Mouse (Mus musculus): ENCODE data around the gene Snrnp25.
"Not testable (repeated sequence)": the region's sequence is repeated elsewhere in the genome, so short reads cannot be mapped to it uniquely, and the experiment has no call there.

The Snrnp25 gene

DNA sequence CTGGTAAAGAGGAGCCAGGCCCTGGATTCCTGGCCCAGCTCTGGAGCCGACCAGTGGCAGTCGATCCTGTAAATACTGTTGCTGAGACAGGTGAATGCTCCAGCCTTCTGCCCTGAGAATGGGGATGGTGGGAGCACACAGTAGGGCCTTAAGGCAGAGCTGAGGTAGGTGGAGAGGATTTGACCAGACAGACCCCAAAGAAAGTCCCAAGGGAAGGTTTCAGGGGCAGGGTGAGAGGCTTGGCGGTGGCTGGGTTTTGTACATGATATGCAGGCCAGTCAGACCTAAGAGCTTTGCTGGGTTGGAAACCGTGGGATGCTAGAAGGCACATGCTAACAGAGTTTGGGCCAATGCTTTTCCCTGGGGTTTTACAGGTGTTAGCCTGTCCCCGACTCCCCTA is 10.6 kb upstream of the Snrnp25 start:
- DNase-seq (ENCODE audit: low read depth): no peak

DNA sequence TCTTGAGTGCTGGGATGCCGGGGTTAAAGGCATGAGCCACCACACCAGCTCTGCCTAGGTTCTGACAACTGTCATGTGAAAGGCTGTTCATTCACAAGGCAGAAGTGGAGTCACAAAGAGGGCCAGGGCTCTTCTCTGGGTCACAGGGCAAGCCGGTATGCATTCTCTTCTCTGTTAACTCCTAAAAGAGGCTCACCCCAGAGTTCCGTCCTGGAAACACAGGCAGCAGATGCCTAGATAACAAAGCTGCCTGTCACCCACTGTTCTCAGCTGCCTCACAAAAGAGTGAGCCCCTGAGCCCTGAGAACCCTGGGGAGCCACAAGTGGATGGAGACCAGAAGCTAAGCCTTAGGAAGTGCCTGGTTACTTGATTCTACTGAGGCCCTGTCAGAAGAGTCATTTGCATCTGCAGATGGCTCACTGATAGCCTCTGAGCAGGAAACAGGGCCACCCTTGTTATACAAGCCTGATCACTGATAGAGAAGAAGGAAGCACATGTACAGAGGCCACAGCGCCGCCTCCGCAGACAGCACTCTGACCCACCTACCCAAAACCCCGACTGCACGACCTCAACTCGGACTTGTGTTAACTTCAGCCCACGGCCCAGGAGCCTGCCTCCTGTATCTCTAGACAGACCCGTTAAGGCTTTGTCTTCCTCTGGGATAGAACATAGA is 9.2 kb upstream of the Snrnp25 start:
- DNase-seq (ENCODE audit: low read depth): no peak

DNA sequence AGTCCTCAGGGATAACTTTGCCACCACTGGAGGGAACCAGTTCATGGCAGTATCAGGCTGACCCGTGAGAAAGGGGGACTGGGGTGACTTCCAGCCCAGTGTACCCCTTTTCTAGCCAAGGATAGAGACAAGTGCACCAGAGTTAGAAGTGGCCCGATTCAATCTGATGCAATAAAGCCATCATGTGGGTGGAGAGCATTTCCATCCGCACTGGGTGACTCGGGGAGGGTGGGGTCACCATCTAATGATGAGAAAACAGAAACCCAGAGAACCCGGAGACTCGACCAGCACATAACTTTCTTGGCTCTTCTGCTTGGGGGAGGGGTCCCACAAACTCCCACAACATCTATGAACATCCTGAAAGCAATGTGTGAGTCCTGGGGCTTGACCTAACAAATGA is 8.5 kb upstream of the Snrnp25 start:
- no peak for DNase-seq (ENCODE audit: low read depth)

DNA sequence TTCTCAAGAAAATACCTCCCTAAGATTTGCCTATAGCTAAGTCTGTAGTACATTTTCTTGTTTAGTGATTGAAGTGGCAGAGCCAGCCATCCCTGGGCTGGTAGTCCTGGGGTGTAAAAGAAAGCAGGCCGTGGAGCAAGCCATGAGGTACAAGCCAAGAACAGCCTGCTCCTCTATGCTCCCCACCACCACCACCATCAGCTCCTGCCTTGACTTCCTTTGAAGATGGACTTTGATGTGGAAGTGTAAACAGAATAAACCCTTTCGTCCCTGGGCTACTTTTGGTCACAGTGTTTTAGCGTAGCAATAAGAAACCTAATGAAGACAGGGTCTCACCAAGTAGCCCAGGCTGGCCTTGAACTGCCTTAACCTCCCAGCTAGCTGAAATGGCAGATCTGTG is 7.4 kb upstream of the Snrnp25 start:
- DNase-seq (ENCODE audit: low read depth): no peak

DNA sequence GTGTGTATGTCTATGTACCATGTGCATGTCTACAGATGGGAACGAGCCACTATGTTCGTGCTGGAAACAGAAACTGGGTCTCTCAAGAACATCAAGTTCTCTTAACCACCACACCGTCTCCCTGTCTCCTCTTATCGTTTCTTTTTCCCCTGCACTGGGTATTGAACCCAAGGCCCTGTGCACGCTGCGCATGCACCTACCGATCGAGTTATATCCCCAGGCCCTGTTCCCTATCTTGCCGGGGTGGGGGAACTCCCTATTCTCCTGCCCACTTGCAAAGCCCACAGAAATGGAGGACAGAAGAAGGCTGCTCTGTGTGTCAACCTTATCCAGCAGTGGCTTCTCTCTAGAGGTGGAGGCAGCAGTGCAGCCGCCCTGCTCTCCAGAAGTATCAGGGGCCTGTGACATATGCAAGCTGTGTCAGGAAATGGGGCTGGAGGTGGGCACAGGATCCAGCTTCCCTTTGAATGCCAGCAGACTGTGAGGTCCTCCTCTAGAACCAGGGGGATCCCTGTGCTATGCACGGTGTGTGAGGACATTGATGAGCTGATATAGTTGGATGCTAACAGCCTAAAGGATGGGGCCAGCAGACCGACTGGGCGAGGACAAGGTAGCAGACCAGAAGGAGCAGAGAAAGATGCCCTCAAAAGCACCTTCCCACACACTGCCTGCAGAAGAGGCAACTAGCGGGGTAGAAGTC is 6.8 kb upstream of the Snrnp25 start:
- no peak for DNase-seq (ENCODE audit: low read depth)

DNA sequence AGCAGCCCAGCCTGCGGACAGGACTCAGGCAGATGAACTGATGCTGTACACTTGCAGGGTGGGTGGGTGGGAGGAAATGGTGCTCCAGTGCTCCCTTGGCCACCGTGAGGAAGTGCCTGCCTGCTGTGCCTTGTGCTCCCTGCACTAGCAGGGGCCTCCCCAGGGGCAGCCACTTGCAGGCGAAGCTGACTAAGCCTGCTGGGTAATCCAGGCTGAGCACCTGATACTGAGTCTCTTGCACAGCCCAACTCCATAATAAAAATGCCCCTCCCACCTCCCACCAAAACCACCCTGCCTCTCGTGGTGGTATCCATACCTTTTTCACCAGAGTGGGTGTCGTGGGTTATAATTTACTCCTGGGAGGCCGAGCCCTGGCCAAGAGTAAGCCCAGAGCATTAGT is 6.0 kb upstream of the Snrnp25 start:
- DNase-seq (ENCODE audit: low read depth): no peak

DNA sequence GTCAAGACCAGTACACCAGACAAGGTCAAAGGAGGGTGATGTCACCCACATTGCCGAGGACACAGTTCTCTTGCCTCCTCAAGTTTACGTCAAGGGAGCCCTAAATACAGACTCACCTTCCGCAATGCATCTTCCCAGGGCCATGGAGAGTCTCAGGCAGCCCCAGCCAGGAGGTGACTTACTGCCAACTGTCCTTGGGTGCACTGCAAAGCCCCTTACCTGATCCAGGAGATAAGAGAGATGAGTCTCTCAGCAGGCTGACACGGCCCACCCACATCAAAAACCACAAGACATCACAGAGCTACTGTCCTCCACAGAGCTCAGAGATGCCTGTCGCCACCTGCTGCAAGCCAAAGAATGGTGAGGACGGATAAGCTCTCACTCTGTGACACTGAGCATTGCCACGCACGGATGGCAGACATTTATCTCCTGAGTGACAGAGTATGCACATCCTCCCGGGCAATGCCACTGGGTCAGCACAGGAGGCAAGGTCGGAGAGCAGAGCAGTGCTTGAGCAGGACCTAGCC is 5.1 kb upstream of the Snrnp25 start, which contains the start of gene Il9r:
TSS of gene Il9r (minus strand) at position 205 of the 527 bp plus-strand sequence.
- no peak for DNase-seq (ENCODE audit: low read depth)

DNA sequence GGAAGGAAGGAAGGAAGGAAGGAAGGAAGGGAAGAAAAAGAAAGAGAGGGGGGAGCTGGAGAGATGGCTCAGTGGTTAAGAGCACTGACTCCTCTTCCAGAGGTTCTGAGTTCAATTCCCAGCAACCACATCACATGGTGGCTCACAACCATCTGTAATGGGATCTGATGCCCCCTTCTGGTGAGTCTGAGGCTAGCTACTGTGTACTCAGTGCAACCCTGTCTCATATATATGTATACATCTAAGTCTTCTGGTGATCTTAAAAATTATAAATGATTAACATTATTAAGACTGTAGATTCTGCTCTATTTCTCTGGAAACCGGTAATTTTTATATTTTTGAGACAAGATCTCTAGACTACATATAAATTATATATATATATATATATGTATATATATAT is 4.2 kb upstream of the Snrnp25 start:
- DNase-seq (ENCODE audit: low read depth): not testable (repeated sequence)

DNA sequence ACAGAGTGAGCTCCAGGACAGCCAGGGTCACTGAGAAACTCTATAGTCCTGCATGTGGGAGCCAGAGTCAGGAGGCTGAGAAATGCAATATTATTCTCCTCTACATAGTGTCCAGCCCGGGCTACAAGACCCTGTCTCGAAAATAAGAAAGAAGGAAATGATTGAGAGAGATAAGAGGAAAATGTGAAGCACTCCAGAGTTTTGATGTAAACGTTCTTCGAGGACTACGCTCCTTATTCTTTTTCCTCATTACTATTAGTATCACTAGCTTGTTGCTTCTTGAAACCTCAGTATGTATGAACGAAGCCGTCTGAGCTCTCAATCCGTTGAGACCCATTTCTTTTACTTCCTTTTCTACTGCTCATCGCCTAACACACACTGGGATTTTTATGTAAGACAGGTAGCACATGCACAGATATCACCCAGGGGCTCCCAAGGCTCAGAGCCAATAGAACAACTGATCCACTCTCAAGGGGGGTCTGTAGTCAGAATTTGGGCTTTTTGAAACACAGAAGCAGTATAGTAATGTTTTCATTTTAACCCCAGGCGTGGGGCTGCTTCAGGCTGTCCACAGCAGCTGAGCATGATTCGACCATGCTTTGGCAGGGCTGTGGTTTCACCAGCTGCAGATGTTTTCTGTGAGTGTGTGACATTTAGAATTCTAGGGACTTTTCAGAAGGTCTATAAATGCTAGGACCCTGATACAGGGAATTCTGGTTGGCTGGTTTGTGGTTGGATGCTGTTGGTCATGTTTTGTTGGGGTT is 3.1 kb upstream of the Snrnp25 start:
- DNase-seq (ENCODE audit: low read depth): no peak

DNA sequence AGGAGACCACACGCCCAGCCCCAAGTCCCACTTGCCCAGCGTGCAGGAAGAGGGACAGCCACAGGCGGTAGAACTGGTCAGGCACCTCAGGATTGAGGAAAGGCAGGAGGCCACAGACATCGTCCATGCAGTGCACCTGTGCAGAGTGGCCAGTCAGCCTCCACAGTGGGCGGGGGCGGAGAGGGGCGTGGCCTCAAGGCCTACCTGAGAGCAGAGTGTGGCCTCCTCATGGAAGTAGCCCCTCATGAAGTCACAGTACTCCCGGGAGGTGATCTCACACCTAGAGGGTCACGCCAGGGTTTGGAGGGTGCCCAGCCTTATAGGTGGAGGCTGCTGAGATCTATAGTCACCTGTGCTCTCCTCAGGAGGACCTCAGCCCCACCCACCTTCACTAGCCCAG is 5.4 kb downstream of the Snrnp25 start:
- no peak for DNase-seq (ENCODE audit: low read depth)

DNA sequence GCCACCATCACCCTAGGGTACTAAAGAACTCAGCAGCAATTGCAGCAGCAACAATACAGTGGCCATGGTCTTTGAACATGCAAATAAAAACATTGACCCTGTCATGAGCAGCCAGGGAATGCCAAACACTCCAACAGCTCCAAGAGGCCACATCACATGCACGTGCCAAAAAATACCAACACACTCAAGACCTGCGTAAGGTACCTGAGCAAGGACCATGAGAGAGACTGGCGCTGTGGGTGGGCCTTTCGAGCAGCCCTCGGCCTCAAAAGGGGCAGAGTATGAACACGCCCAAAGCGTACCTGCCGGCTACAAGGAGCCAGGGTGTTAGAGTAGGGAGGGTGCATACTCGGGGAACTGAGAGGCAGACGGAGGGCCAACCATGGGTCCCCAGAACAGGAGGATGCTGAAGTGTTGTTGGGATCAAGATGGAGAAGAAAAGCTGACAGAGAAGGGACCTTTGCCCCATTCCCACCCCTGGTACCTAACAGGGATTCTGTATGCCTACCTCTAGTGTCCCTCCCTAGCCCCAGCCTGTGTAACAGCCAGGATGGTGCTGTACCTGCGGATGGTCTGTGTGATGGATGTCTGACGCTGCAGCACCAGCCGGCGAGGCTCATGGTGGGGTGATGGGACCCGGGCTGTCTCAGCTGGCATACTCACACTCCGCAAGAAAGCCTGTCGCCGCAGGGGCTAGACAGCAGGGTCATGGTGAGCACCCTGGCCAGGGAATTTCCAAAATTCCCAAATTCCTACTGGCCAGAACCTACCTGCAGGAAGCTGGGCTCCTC is 10.4 kb downstream of the Snrnp25 start:
- DNase-seq (ENCODE audit: low read depth): no peak

DNA sequence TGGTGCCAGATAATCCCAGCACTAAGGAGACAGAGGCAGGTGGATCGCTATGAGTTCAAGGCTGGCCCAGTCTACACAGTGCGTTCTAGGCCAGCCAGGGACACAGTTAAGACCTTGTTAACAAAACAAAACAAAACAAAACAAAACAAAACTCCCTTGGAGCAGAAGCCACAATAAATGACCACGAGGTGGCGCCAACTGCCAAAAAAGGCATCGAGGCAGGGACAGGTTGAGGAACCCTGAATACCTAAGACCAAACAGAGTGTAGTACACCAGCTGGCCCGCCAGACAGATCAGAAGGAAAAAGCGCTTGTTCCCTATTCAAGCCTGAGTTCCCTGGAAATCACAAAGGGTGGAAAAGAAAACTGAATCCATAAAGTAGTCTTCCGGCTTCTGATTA is 11.6 kb downstream of the Snrnp25 start:
- peak; percentile 66 for DNase-seq (ENCODE audit: low read depth)

DNA sequence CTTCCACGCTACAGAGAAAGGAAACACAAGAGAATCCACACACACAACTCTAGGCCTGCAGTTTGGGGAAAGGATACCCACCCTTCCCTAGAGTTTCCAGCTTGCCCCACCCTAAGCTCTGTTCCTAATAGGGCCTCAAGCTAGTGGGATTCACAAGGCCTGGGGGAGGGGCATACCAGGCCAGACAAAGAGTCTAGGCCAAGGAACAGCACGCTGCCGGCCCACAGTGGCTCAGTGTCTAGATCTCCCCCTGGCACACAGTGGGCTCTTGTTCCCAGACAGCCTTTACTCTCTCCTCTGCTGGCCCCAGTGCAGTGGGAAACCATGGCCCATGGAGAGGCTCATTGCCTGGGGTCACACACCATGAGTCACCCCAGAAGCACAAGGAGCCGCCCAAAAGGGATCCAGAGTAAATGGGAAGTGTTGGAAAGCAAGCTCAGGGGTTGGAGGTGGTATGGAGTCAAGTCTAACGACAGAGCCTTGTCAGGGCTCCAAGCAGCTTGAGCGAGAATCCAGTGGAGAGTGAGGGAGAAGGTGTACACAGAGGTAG is 13.4 kb downstream of the Snrnp25 start:
- no peak for DNase-seq (ENCODE audit: low read depth)

DNA sequence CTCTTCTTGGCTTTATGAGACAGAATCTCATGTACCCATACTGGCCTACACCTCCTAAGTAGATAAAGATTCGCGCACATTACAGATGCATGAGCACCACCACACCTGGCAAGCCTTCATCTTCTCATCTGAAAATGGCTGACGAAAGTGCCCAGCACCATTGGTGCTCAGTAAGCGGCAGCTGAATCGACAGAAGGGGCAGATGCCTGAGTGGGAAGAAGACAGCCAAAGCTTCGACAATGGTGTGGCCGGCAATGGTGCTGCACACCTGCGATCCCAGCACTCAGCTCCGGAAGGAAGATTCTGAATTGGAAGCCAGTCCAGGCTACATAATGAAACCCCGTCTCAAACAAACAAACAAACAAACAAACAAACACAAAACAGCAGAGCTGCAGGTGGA is 14.1 kb downstream of the Snrnp25 start:
- DNase-seq (ENCODE audit: low read depth): no peak

DNA sequence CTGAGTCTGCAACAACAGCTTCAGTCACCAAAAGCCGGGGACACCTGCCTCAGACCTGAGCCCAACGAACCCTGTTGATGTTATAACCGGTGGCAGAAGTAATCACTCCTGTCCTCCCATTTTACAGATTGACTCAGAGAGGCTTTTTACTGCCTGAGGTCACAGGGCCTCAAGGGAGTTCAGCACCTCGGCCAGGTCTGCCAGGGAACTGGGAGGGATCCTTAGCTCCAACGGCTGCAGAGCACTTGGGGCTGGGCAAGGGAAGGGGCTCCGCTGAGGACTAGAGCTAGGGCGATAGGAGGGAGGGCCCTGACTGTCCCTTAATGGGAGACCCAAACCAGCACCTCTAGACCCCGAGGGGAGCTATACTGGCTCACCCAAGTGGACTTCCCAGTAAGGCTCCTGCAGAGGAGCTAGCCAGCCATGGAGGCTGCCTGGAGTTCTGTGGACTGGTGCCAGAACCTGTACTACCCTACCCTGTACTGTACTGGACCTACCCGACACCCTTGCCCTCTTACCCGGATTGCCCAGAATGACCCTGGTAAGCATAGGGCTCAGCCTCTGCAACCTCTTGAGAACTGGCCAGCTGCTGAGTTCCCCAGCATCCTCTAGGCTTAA is 15.5 kb downstream of the Snrnp25 start:
- no peak for DNase-seq (ENCODE audit: low read depth)

DNA sequence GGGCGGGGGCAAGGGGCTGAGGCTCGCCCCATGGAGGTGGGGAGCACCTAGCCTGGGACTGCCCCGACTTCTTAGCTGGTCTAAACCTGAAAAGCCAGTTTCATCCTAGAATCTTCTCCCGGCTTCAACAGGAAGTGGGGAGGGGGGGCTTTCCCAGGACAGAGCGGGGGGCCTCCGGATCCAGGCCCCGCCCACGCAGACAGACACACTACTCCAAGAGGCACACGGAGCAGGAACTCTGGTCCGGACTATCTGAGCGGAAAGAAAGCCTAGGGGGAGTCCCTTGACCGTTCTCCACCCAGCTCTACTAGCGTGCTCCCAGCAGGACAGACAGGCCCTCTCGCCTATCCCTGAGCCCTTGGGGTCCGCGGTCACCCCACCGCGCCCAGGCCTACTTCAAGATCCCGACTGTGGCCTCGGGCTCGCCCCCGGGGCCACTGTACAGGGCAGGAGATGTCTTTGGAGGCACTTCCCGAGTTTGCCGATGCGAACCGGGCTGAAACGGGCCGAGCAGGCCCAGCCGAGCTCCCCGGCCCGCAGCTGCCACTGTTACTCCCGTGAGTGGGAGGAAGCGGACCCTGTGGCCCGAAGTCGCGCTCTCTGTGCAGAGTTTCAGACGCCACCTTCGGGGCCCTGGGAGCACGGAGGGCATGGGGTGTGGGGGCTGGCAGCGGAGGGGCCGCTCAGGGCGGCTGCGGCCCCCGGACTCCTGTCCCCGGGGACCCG is 16.2 kb downstream of the Snrnp25 start:
- DNase-seq (ENCODE audit: low read depth): no peak

DNA sequence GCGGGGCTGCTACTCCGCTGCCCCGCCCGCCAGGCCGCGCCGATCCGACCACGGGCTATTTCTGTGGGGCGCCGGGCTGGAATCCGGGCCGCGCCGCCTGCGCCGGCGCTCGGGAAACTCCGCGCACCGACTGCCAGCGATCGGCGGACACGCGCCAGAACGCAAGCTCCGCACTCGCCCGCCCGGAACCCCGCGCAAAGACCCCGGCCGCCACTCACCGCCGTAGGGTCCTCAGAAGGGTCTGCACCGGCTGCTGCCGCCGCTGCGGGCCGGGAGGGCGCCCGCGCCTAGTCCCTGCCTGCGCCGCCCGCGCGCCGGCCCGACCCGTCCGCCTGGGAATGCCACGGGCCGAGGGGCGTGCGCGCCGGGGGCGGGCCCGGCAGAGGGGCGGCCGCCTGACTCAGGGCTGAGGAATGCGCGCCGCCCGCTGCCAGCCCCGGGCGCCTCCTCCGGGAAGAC is 16.8 kb downstream of the Snrnp25 start, which contains the start of gene Rhbdf1:
TSS of gene Rhbdf1 (minus strand) at position 350 of the 459 bp plus-strand sequence.
- DNase-seq (ENCODE audit: low read depth): no peak

DNA sequence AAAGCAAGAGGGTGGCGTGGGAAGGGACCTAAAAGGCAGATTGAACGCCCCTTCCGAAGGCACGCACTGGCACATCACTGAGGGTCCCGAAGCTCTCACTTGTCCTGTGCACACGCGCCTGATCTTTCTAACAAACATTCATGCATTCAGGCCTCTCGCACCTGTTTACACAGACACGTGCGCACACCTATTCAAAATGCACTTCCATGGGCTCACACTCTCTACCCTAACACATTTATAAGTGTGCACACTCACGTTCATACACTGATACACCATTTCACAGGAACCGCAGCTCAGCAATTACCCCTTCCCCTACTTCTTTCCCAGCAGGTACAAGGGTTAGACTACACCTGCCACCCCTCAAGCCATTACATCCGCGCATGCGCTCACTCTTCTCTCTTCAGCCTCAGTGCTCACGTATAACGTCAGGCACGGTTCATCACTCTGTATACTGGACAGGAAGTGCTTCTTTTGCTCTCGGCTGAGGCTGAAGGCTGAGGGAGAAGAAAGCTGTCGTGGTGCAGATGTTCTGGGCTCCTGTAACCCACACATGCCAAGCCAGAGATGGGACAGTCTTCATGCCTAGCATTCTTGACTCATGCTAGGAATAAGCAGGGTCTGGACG is 17.5 kb downstream of the Snrnp25 start:
- DNase-seq (ENCODE audit: low read depth): no peak

DNA sequence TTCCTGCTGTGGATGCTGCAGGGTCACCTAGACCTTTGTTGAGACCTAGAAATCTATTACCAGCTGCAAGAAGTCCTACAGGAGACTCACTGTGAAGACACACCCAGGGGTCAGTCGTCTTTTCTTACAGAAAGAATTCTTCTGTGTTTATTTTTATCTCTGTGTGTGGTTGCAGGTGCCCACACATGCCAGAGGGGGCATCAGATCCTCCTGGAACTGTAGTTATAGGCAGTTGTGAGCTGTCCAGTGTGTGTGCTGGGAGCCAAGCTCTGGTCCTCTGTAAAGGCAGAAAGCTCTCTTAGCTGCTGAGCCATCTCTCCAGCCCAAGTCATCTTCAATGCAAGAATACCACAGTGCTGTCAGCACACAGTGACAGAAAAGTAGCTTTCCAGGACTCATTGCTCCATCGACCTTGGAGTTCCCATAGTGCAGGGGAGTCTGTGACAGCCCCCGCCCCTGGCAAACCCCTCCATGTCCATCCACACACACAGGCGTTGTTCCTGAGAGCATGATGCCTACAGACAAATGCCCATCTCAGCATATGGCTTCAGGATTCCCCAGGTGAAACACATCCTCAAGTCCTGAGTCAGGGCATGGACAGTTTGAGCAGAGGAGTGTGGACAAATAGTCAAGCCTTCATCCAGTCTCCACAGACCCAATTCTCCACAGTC is 18.2 kb downstream of the Snrnp25 start:
- DNase-seq (ENCODE audit: low read depth): no peak

Measured in c-Kit-positive CD71-positive TER-119-negative erythroid progenitor cells, embryonic 14.5 days (primary cell).